Mouse (Mus musculus) hindbrain, postnatal 0 days (tissue): ENCODE results near the gene Gm10643. TPM values are rescaled to one million over a fixed set of nuclear protein-coding genes. Genes with fewer than 3 reads are reported as not detected.
A peak's percentile ranks its signal among the peaks of the same experiment; 100 is the strongest.

ENCODE experiments used
- ATAC-seq: fragments of 200-750 bp; cut with Nextera tagmentation; 2 replicates; pipeline ENCODE4 v1.8.0; 2017; ENCODE audit warnings: mild to moderate bottlenecking, moderate TSS enrichment, moderate library complexity
- DNase-seq: peaks from one replicate; pipeline ENCODE4 v3.0.0-alpha.2; 2015; ENCODE audit warnings: low spot score
- H3K27ac ChIP-seq: fragments of 300-500 bp; sonication (generic); 2 replicates; pipeline ENCODE4 v1.5.1; 2014; ENCODE audit warnings: mild to moderate bottlenecking
- H3K27me3 ChIP-seq: fragments of 300-500 bp; sonication (generic); 2 replicates; pipeline ENCODE4 v1.6.1; 2014; ENCODE audit warnings: low read length, mixed read lengths; ENCODE audit not compliant: insufficient read depth
- H3K36me3 ChIP-seq: fragments of 300-500 bp; sonication (generic); 2 replicates; pipeline ENCODE4 v1.6.1; 2014; ENCODE audit warnings: low read length, mixed read lengths; ENCODE audit not compliant: insufficient read depth
- H3K4me1 ChIP-seq: fragments of 300-500 bp; sonication (generic); 2 replicates; pipeline ENCODE4 v1.6.1; 2014; ENCODE audit warnings: antibody characterized with exemption, low read length, mixed read lengths; ENCODE audit not compliant: insufficient read depth
- H3K4me2 ChIP-seq: fragments of 300-500 bp; sonication (generic); 2 replicates; pipeline ENCODE4 v1.6.1; 2014; ENCODE audit warnings: low read depth, mild to moderate bottlenecking, low read length, moderate library complexity, mixed read lengths
- H3K4me3 ChIP-seq: fragments of 300-500 bp; sonication (generic); 2 replicates; pipeline ENCODE4 v1.5.1; 2014; ENCODE audit warnings: low read length
- H3K9ac ChIP-seq: fragments of 300-500 bp; sonication (generic); replicated peaks from 2 replicates; pipeline ENCODE4 v1.6.1; 2014; ENCODE audit warnings: mild to moderate bottlenecking, low read length, moderate library complexity, mixed read lengths
- H3K9me3 ChIP-seq: fragments of 300-500 bp; sonication (generic); 2 replicates; pipeline ENCODE4 v1.6.1; 2016; ENCODE audit warnings: low read length, mixed read lengths
- CTCF ChIP-seq: IDR thresholded peaks from 2 replicates; pipeline ENCODE4 v1.5.1; 2016; ENCODE audit warnings: antibody characterized with exemption, control low read depth, low read depth
- WGBS: fragments of 180-500 bp; shearing (Covaris S2); extraction: QIAGEN DNeasy Blood & Tissue Kit; methylation state at CpG from one replicate; pipeline ENCODE4 v1.1.7; 2014; 5-methylcytosine and 5-hydroxymethylcytosine counted together
- polyA plus RNA-seq: library from polyadenylated mRNA; unstranded; fragments of >200 nt; fragmentation: Nextera tagmentation; extraction: Ambion mirVana; gene quantifications from 2 replicates; pipeline ENCODE4 v1.2.1, GENCODE M21; 2015
- total RNA-seq: library from RNA; depleted of rRNA; stranded (reverse); fragments of >200 nt; gene quantifications from 2 replicates; pipeline ENCODE4 v1.2.3, GENCODE M21; 2014

Gene Gm10643
- total and polyA plus RNA-seq, 2 experiments from 2014 or later, result 1.6 to 3.0 TPM

DNA sequence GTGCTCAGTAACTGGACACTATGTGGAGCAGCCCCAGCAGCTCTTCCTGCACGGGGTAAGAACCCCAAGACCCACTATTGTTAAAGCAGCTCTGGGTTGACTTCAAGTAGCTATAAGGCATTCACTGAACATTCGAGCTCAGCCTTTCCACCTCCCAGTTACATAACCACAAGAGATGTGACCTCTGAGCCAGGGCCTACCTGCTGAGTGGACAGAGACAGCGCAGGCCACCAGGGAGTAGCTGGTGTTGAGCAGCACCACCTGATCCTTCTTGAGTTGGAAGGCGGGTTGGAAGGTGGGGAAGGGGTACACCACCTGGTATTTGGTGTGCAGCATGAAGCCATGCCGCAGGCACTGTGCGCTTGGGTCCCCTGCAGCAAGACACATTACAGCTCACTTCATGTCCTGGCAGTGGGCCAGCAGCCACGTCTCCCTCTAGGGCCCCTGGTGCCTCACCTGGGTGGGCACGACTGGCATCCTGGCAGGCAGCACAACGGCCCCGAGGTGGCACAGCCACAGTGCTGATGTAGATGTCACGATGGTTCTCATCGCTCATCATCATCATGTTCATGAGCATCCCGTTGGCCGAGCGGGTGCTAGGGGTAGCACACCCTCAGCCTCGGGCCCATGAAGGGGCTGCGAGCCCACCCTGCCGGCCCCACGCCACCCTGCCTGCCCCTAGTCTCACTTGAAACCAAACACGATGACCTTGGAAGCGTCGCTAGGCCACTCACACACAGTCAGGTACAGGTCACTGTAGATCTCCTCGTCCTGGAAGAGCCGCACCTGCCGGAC lies 36.7 kb upstream of the Gm10643 start:
- Histone ChIP-seq H3K4me2 (no peak overlapping the region), H3K27ac (no peak overlapping the region), H3K27me3 (no peaks in the 10 kb centered on the region), H3K9ac (no peak overlapping the region), H3K4me3 (no peak overlapping the region), H3K36me3 (peaks cover 21% of the 10 kb centered on the region), H3K4me1 (peaks cover 14% of the 10 kb centered on the region; the same call in 1 of the 2 replicates), H3K9me3 (no peaks in the 10 kb centered on the region)
- no peak for TF ChIP-seq CTCF
- ATAC-seq (no peak), DNase-seq (no peak)
- 90% methylated on average over 25 of the region's 25 CpGs for WGBS

DNA sequence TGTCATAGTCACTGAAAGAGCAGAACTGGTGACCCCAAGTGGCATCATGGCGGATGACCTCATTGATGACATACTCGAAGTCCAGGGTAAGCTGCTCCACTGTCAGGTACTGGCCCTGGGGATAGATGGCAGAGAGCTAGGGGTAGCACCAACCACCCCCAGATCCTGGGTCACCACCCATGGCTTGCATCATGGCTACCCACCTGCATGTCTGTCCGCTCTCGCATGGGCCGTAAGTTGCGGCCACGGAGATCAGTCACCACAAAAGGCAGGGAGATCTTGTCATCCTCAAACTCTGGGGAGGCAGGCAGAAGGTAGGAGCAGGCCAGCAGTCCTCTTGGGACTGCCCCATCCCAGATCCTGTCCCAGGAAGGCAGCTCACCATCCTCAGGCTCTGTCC lies 33.4 kb upstream of the Gm10643 start:
- DNase-seq, result no peak
- Histone ChIP-seq H3K36me3 (peaks cover 48% of the 10 kb centered on the region), H3K4me2 (no peak overlapping the region), H3K9me3 (no peaks in the 10 kb centered on the region), H3K27ac (no peak overlapping the region), H3K27me3 (no peaks in the 10 kb centered on the region), H3K4me1 (peaks cover 10% of the 10 kb centered on the region; the same call in 1 of the 2 replicates), H3K9ac (no peak overlapping the region), H3K4me3 (no peak overlapping the region)
- no peak for ATAC-seq
- WGBS, result 94% methylated on average over 7 of the region's 7 CpGs
- no peak for TF ChIP-seq CTCF

DNA sequence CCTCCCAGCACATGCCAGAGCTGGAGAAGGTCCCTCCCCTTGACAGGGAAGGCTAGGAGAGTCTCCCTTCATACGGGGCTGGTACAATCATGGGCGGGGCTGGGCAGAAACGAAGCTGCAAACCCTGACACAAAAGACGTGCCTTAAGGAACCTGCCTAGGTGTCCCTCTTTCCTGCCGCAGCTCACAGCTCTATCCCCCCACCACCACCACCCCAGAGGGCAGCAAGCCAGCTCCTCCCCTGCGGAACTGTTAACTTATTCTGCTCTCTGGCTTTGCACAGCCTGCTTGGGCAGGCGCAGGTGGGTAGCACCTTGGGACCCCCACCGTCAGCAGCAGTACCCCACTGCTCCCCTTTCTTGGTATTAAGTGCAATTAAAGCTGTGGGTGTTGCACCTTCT lies 31.1 kb upstream of the Gm10643 start:
- Histone ChIP-seq H3K36me3 (peaks cover 68% of the 10 kb centered on the region), H3K4me3 (no peak overlapping the region), H3K4me1 (no peaks in the 10 kb centered on the region), H3K9me3 (no peaks in the 10 kb centered on the region), H3K27ac (no peak overlapping the region), H3K9ac (no peak overlapping the region), H3K27me3 (no peaks in the 10 kb centered on the region), H3K4me2 (no peak overlapping the region)
- DNase-seq, result no peak
- no peak for TF ChIP-seq CTCF
- ATAC-seq, result 0 out of 2 replicates have a peak, but pooled peaks have one; percentile 19
- WGBS, result 69% methylated on average over 8 of the region's 8 CpGs

- no peaks in the 10 kb centered on the region for H3K27me3 ChIP-seq
- whole genome bisulfite sequencing, result 91% methylated on average over 8 of the region's 8 CpGs
- H3K4me1 ChIP-seq, result no peaks in the 10 kb centered on the region
- no peak overlapping the region for H3K27ac ChIP-seq
- ATAC-seq (no peak), DNase-seq (no peak)
- H3K9ac ChIP-seq, result no peak overlapping the region
- peaks cover 67% of the 10 kb centered on the region for H3K36me3 ChIP-seq
- H3K4me2 ChIP-seq, result no peak overlapping the region
- H3K9me3 ChIP-seq, result no peaks in the 10 kb centered on the region
- TF ChIP-seq CTCF, result no peak
- H3K4me3 ChIP-seq, result no peak overlapping the region
Measured at GRCm38 (mm10) chr8:84090585-84090984, 25.6 kb upstream of the Gm10643 start.

DNA sequence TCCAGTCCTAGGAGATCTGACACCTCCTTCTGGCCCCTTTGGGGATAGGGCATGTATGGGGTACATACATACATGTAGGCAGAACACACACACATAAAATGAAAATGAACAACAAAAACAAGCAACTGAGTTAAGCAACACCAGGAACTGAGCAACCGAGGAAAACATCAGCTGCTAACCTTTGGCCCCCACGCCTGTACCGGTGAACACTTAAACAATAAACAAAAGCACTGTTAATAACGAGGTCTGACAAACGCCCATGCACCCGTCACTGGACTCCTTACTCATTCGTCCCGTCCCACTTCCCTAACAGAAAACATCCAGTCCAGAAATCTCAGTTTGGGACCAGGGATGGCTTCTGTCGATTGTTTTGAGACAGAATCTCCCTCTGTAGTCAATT lies 24.3 kb upstream of the Gm10643 start:
- ATAC-seq (no peak), DNase-seq (no peak)
- Histone ChIP-seq H3K9ac (no peak overlapping the region), H3K4me1 (no peaks in the 10 kb centered on the region), H3K4me2 (no peak overlapping the region), H3K27ac (no peak overlapping the region), H3K4me3 (no peak overlapping the region), H3K9me3 (no peaks in the 10 kb centered on the region), H3K36me3 (peaks cover 57% of the 10 kb centered on the region), H3K27me3 (no peaks in the 10 kb centered on the region)
- WGBS, result 77% methylated on average over 9 of the region's 9 CpGs
- TF ChIP-seq CTCF, result no peak

DNA sequence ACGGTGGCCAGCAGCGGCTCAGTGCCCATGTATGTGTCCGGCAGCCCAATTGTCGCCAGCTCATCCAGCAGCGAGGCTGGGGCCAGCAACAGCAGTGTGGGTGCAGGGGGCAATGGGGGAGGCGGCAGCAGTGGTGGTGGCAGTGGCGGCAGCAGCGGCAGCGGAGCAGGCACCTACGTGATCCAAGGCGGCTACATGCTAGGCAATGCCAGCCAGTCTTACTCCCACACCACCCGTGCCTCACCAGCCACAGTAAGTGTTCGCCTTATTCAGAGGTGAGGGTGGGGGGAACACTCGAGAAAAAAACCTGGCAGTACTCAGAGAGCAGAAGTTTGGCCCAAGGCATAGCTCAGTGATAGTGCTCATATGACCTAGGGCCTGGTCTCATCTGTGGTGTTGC lies 22.9 kb upstream of the Gm10643 start:
- H3K27me3 ChIP-seq, result no peaks in the 10 kb centered on the region
- H3K27ac ChIP-seq, result no peak overlapping the region
- peaks cover 47% of the 10 kb centered on the region for H3K36me3 ChIP-seq
- no peak for TF ChIP-seq CTCF
- DNase-seq, result no peak
- H3K4me3 ChIP-seq, result no peak overlapping the region
- 92% methylated on average over 14 of the region's 14 CpGs for WGBS
- H3K4me1 ChIP-seq, result no peaks in the 10 kb centered on the region
- H3K9me3 ChIP-seq, result no peaks in the 10 kb centered on the region
- H3K9ac ChIP-seq, result no peak overlapping the region
- H3K4me2 ChIP-seq, result no peak overlapping the region
- no peak for ATAC-seq

DNA sequence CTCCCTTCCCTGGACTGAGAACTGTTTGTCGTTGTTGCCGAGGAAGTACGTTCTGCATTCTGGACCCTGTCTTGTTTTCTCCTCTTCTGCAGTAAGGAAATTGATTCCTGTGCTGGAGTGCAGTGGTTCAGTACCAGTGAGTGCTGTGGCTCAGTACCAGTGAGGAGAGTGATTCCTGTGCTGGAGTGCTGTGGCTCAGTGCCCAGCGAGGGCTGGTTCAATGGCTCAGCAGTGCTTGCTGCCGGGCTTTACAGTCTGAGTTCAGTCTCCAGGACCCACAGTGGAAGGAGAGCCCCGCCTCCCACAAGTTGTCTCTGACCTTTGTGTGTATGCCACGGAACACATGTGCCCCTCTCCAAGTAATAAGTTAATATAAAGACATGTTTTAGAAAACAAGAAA lies 22.2 kb upstream of the Gm10643 start:
- DNase-seq (no peak), ATAC-seq (no peak)
- WGBS, result 83% methylated on average over 7 of the region's 7 CpGs
- no peaks in the 10 kb centered on the region for H3K27me3 ChIP-seq
- no peak overlapping the region for H3K27ac ChIP-seq
- no peaks in the 10 kb centered on the region for H3K4me1 ChIP-seq
- H3K36me3 ChIP-seq, result peaks cover 47% of the 10 kb centered on the region
- TF ChIP-seq CTCF, result no peak
- no peak overlapping the region for H3K4me2 ChIP-seq
- no peaks in the 10 kb centered on the region for H3K9me3 ChIP-seq
- H3K4me3 ChIP-seq, result no peak overlapping the region
- no peak overlapping the region for H3K9ac ChIP-seq
